Mouse (Mus musculus) urinary bladder, postnatal 4 days (tissue): ENCODE results near the gene Rnf157.
"Not testable (repeated sequence)": the region's sequence is repeated elsewhere in the genome, so short reads cannot be mapped to it uniquely, and the experiment has no call there.

Experiments used
- DNase-seq, 2 experiments: peaks; one replicate each; pipeline ENCODE4 v3.0.0; 2021 to 2022; ENCODE audit warnings: low spot score in 2 of 2

Gene Rnf157

GRCm38 (mm10) chr11:116418194-116418840 is 5.5 kb upstream of the Rnf157 start:
- DNase-seq, result no peak

- no peak for DNase-seq
Measured at GRCm38 (mm10) chr11:116417054-116417453, 4.2 kb upstream of the Rnf157 start.

GRCm38 (mm10) chr11:116416196-116416943 is 3.5 kb upstream of the Rnf157 start:
- no peak for DNase-seq

GRCm38 (mm10) chr11:116413631-116414022 is 795 bp upstream of the Rnf157 start:
- DNase-seq, result no peak

- no peak for DNase-seq
Measured at GRCm38 (mm10) chr11:116412028-116412827, 604 bp downstream of the Rnf157 start.

GRCm38 (mm10) chr11:116411582-116411981 is 1.2 kb downstream of the Rnf157 start:
- DNase-seq, result no peak

- DNase-seq, result not testable (repeated sequence)
Measured at GRCm38 (mm10) chr11:116410415-116410814, 2.4 kb downstream of the Rnf157 start.

- DNase-seq, result no peak
Measured at GRCm38 (mm10) chr11:116409008-116409407, 3.8 kb downstream of the Rnf157 start.

GRCm38 (mm10) chr11:116406231-116406728 is 6.6 kb downstream of the Rnf157 start:
- no peak for DNase-seq

GRCm38 (mm10) chr11:116405601-116406000 is 7.2 kb downstream of the Rnf157 start:
- DNase-seq, result no peak

GRCm38 (mm10) chr11:116400560-116400959 is 12.3 kb downstream of the Rnf157 start:
- no peak for DNase-seq

- no peak for DNase-seq
Measured at GRCm38 (mm10) chr11:116398348-116398677, 14.5 kb downstream of the Rnf157 start.

GRCm38 (mm10) chr11:116397517-116398347 is 15.1 kb downstream of the Rnf157 start:
- no peak for DNase-seq

- DNase-seq, result no peak
Measured at GRCm38 (mm10) chr11:116396934-116397330, 15.9 kb downstream of the Rnf157 start.

GRCm38 (mm10) chr11:116396276-116396933 is 16.4 kb downstream of the Rnf157 start:
- DNase-seq, result no peak

GRCm38 (mm10) chr11:116394769-116395168 is 18.1 kb downstream of the Rnf157 start:
- DNase-seq, result no peak

GRCm38 (mm10) chr11:116388841-116389480 is 23.9 kb downstream of the Rnf157 start:
- no peak for DNase-seq

GRCm38 (mm10) chr11:116387086-116388071 is 25.5 kb downstream of the Rnf157 start:
- DNase-seq, result no peak

- DNase-seq, result no peak
Measured at GRCm38 (mm10) chr11:116385999-116386398, 26.8 kb downstream of the Rnf157 start.
